Mouse (Mus musculus): ENCODE data around the gene Vmn1r223. TPM values are rescaled to one million over a fixed set of nuclear protein-coding genes. Genes with fewer than 3 reads are reported as not detected.
A peak's percentile ranks its signal among the peaks of the same experiment; 100 is the strongest.

The Vmn1r223 gene
- polyA plus RNA-seq, 1 experiment from 2014 or later = not detected

GRCm38 (mm10) chr13:23279576-23279975 is 32.6 kb downstream of the Vmn1r223 start:
- no peaks in the 10 kb centered on the region for H3K9me3 ChIP-seq (ENCODE audit: control insufficient read depth, low read length)
- no peak overlapping the region for H3K9ac ChIP-seq (replicated peaks; ENCODE audit: low read depth, low read length)
- H3K27me3 ChIP-seq (ENCODE audit: control insufficient read depth, insufficient read depth, low read length) = no peaks in the 10 kb centered on the region
- no peak for ATAC-seq (ENCODE audit: low read depth)
- 92% methylated on average over 4 of the region's 4 CpGs for WGBS
- H3K36me3 ChIP-seq (ENCODE audit: control insufficient read depth, insufficient read depth, low read length) = no peaks in the 10 kb centered on the region
- no peak overlapping the region for H3K4me3 ChIP-seq (ENCODE audit: low read depth, low read length)
- no peak overlapping the region for H3K27ac ChIP-seq (ENCODE audit: low read depth, low read length)
- no peaks in the 10 kb centered on the region for H3K4me1 ChIP-seq (ENCODE audit: control insufficient read depth, insufficient read depth, low read length)
- H3K4me2 ChIP-seq (ENCODE audit: low read depth, low read length) = no peak overlapping the region

GRCm38 (mm10) chr13:23279992-23280391 is 33.1 kb downstream of the Vmn1r223 start:
- 90% methylated on average over 3 of the region's 3 CpGs for WGBS
- H3K27ac ChIP-seq (ENCODE audit: low read depth, low read length) = no peak overlapping the region
- H3K4me2 ChIP-seq (ENCODE audit: low read depth, low read length) = no peak overlapping the region
- no peak overlapping the region for H3K4me3 ChIP-seq (ENCODE audit: low read depth, low read length)
- no peaks in the 10 kb centered on the region for H3K4me1 ChIP-seq (ENCODE audit: control insufficient read depth, insufficient read depth, low read length)
- no peak for ATAC-seq (ENCODE audit: low read depth)
- H3K27me3 ChIP-seq (ENCODE audit: control insufficient read depth, insufficient read depth, low read length) = peaks cover 3% of the 10 kb centered on the region; the same call in 1 of the 2 replicates
- H3K9ac ChIP-seq (replicated peaks; ENCODE audit: low read depth, low read length) = no peak overlapping the region
- H3K36me3 ChIP-seq (ENCODE audit: control insufficient read depth, insufficient read depth, low read length) = no peaks in the 10 kb centered on the region
- H3K9me3 ChIP-seq (ENCODE audit: control insufficient read depth, low read length) = no peaks in the 10 kb centered on the region

- Histone ChIP-seq H3K4me3 (ENCODE audit: low read depth, low read length) (peak overlapping the region; percentile 35), H3K9me3 (ENCODE audit: control insufficient read depth, low read length) (no peaks in the 10 kb centered on the region), H3K27ac (ENCODE audit: low read depth, low read length) (no peak overlapping the region), H3K27me3 (ENCODE audit: control insufficient read depth, insufficient read depth, low read length) (peaks cover 18% of the 10 kb centered on the region), H3K36me3 (ENCODE audit: control insufficient read depth, insufficient read depth, low read length) (no peaks in the 10 kb centered on the region), H3K9ac (replicated peaks; ENCODE audit: low read depth, low read length) (peak overlapping the region; percentile 28; the same call in 1 of the 2 replicates), H3K4me1 (ENCODE audit: control insufficient read depth, insufficient read depth, low read length) (peaks cover 13% of the 10 kb centered on the region), H3K4me2 (ENCODE audit: low read depth, low read length) (peak overlapping the region; percentile 68)
- ATAC-seq (ENCODE audit: low read depth) = peak; percentile 88
- 2% methylated on average over 22 of the region's 22 CpGs for WGBS
Measured at GRCm38 (mm10) chr13:23285191-23285920, 38.4 kb downstream of the Vmn1r223 start.

GRCm38 (mm10) chr13:23285921-23286720 is 39.2 kb downstream of the Vmn1r223 start:
- peak overlapping the region; percentile 35 for H3K4me3 ChIP-seq (ENCODE audit: low read depth, low read length)
- H3K36me3 ChIP-seq (ENCODE audit: control insufficient read depth, insufficient read depth, low read length) = no peaks in the 10 kb centered on the region
- H3K27me3 ChIP-seq (ENCODE audit: control insufficient read depth, insufficient read depth, low read length) = peaks cover 18% of the 10 kb centered on the region
- under 1% methylated on average over 35 of the region's 35 CpGs for WGBS
- H3K9me3 ChIP-seq (ENCODE audit: control insufficient read depth, low read length) = no peaks in the 10 kb centered on the region
- no peak overlapping the region for H3K27ac ChIP-seq (ENCODE audit: low read depth, low read length)
- H3K9ac ChIP-seq (replicated peaks; ENCODE audit: low read depth, low read length) = peak overlapping the region; percentile 28; the same call in 1 of the 2 replicates
- peak overlapping the region; percentile 68 for H3K4me2 ChIP-seq (ENCODE audit: low read depth, low read length)
- peak; percentile 63; the same call in 1 of the 2 replicates for ATAC-seq (ENCODE audit: low read depth)
- H3K4me1 ChIP-seq (ENCODE audit: control insufficient read depth, insufficient read depth, low read length) = peaks cover 13% of the 10 kb centered on the region

- peak overlapping the region; percentile 68 for H3K4me2 ChIP-seq (ENCODE audit: low read depth, low read length)
- H3K9ac ChIP-seq (replicated peaks; ENCODE audit: low read depth, low read length) = no peak overlapping the region; the same call in 1 of the 2 replicates
- no peaks in the 10 kb centered on the region for H3K36me3 ChIP-seq (ENCODE audit: control insufficient read depth, insufficient read depth, low read length)
- H3K4me1 ChIP-seq (ENCODE audit: control insufficient read depth, insufficient read depth, low read length) = peaks cover 13% of the 10 kb centered on the region
- no peaks in the 10 kb centered on the region for H3K9me3 ChIP-seq (ENCODE audit: control insufficient read depth, low read length)
- peak overlapping the region; percentile 35 for H3K4me3 ChIP-seq (ENCODE audit: low read depth, low read length)
- peaks cover 18% of the 10 kb centered on the region for H3K27me3 ChIP-seq (ENCODE audit: control insufficient read depth, insufficient read depth, low read length)
- no peak for ATAC-seq (ENCODE audit: low read depth)
- no peak overlapping the region for H3K27ac ChIP-seq (ENCODE audit: low read depth, low read length)
- WGBS = under 1% methylated on average over 19 of the region's 19 CpGs
Measured at GRCm38 (mm10) chr13:23286721-23287362, 39.9 kb downstream of the Vmn1r223 start.

- ATAC-seq (ENCODE audit: low read depth) = no peak
- peaks cover 4% of the 10 kb centered on the region; the same call in 1 of the 2 replicates for H3K27me3 ChIP-seq (ENCODE audit: control insufficient read depth, insufficient read depth, low read length)
- 2% methylated on average over 5 of the region's 5 CpGs for WGBS
- H3K9ac ChIP-seq (replicated peaks; ENCODE audit: low read depth, low read length) = no peak overlapping the region
- no peaks in the 10 kb centered on the region for H3K9me3 ChIP-seq (ENCODE audit: control insufficient read depth, low read length)
- no peak overlapping the region for H3K4me3 ChIP-seq (ENCODE audit: low read depth, low read length)
- H3K36me3 ChIP-seq (ENCODE audit: control insufficient read depth, insufficient read depth, low read length) = no peaks in the 10 kb centered on the region
- no peaks in the 10 kb centered on the region for H3K4me1 ChIP-seq (ENCODE audit: control insufficient read depth, insufficient read depth, low read length)
- no peak overlapping the region for H3K27ac ChIP-seq (ENCODE audit: low read depth, low read length)
- H3K4me2 ChIP-seq (ENCODE audit: low read depth, low read length) = no peak overlapping the region
Measured at GRCm38 (mm10) chr13:23297737-23298136, 50.8 kb downstream of the Vmn1r223 start.

- Histone ChIP-seq H3K27me3 (ENCODE audit: control insufficient read depth, insufficient read depth, low read length) (peaks cover 4% of the 10 kb centered on the region; the same call in 1 of the 2 replicates), H3K27ac (ENCODE audit: low read depth, low read length) (no peak overlapping the region), H3K9me3 (ENCODE audit: control insufficient read depth, low read length) (no peaks in the 10 kb centered on the region), H3K36me3 (ENCODE audit: control insufficient read depth, insufficient read depth, low read length) (no peaks in the 10 kb centered on the region), H3K9ac (replicated peaks; ENCODE audit: low read depth, low read length) (no peak overlapping the region), H3K4me2 (ENCODE audit: low read depth, low read length) (peak overlapping the region; percentile 36), H3K4me1 (ENCODE audit: control insufficient read depth, insufficient read depth, low read length) (no peaks in the 10 kb centered on the region), H3K4me3 (ENCODE audit: low read depth, low read length) (peak overlapping the region; percentile 20)
- peak; percentile 82 for ATAC-seq (ENCODE audit: low read depth)
- WGBS = 2% methylated on average over 21 of the region's 21 CpGs
Measured at GRCm38 (mm10) chr13:23298445-23299232, 51.7 kb downstream of the Vmn1r223 start.

GRCm38 (mm10) chr13:23299276-23299998 is 52.5 kb downstream of the Vmn1r223 start:
- Histone ChIP-seq H3K27ac (ENCODE audit: low read depth, low read length) (no peak overlapping the region), H3K4me2 (ENCODE audit: low read depth, low read length) (peak overlapping the region; percentile 36), H3K4me1 (ENCODE audit: control insufficient read depth, insufficient read depth, low read length) (no peaks in the 10 kb centered on the region), H3K9ac (replicated peaks; ENCODE audit: low read depth, low read length) (no peak overlapping the region), H3K27me3 (ENCODE audit: control insufficient read depth, insufficient read depth, low read length) (peaks cover 4% of the 10 kb centered on the region; the same call in 1 of the 2 replicates), H3K36me3 (ENCODE audit: control insufficient read depth, insufficient read depth, low read length) (no peaks in the 10 kb centered on the region), H3K4me3 (ENCODE audit: low read depth, low read length) (peak overlapping the region; percentile 20), H3K9me3 (ENCODE audit: control insufficient read depth, low read length) (no peaks in the 10 kb centered on the region)
- WGBS = under 1% methylated on average over 22 of the region's 22 CpGs
- peak; percentile 62 for ATAC-seq (ENCODE audit: low read depth)
